Mouse (Mus musculus): ENCODE measurements around the gene Itga10.

DNA sequence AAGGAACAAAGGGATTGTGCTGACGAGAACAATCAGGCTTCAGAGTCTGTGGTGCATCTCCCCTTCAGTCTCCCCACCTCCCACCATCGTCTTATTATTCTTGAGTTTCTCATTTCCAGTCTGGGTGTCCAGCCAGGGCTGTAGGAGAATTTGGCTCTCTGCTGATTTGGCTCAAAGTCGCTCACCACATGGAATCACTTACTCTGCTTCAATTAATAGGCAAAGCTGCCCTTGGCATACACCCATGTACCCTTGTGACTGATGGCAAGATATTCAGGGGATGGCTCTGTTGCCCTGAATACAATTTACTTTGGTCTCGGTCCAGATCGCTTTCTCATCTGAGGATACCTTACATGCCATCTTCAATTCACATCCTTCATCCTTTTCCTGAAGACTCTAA is 42.1 kb upstream of the Itga10 start:
- TF ChIP-seq CTCF (IDR thresholded peaks at IDR 0.05; ENCODE audit: borderline replicate concordance, insufficient read depth, low read depth, low read length) (no peak), POLR2A (IDR thresholded peaks at IDR 0.05; ENCODE audit: borderline replicate concordance, insufficient read depth, low read length) (no peak)
